Mouse (Mus musculus) induced T-regulatory cell, adult 2 months (primary cell): ENCODE data around the gene Plekhg3.

Experiments
- DNase-seq: peaks from one replicate; pipeline ENCODE4 v3.0.0-alpha.2; 2012; ENCODE audit warnings: low read depth

Plekhg3 gene

DNA sequence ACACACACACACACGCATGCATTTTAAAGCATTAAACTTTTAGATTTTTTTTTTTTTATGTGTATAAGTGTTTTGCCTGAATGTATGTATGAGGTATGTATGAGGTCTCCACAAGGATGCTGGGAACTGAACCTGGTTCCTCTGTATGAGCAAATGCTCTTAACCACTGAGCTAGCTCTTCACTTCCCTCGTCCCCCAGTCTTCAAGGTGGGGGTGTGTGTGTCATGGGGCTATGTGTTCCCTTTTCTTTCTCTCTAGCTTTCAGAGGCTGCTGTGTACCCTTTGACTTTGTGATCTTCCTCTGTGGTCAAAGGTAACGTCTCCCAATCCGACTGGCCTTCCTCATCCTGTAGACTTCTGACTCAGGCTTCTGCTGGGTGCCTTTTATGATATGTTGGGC, 22.3 kb downstream of the Plekhg3 start:
- no peak for DNase-seq

DNA sequence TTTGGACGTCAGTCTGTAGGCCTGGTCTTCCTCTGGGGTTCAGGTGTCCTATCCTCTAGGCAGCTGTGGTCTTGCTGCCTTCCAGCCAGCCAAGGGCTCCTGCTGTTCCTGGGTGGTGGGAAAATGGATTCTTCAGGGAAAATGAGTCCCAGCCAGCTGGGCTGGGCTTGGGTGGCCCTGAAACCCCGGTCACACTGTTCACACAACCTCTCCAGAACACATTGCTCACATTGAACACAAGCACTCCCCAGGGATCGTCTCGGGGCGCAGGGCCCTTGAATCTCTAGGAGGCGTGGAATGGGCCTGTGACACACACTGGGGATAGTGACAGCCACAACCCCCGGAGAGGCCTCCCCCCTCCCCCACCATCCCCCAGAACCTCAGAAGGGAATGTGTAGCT, 23.2 kb downstream of the Plekhg3 start:
- DNase-seq = no peak

DNA sequence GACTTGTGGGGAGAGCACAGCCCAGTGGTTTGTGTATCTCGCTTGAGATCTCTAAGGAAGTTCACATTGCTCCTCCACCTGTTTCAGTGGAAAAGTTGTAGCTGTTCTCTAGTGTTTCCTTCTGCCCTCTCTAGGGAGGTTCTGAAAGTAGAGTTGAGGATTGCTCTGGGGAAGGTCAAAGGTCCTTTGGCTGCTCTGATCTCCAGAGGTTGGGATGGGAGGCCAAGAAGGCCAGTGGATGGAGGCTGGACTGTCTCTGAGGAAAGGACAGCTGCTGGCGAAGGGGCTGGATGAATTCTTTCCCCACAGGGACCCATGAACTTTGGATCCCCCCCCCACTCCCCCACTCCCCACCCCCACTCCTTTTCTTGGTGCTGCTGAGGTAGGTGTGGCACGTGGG, 23.7 kb downstream of the Plekhg3 start:
- DNase-seq = no peak

DNA sequence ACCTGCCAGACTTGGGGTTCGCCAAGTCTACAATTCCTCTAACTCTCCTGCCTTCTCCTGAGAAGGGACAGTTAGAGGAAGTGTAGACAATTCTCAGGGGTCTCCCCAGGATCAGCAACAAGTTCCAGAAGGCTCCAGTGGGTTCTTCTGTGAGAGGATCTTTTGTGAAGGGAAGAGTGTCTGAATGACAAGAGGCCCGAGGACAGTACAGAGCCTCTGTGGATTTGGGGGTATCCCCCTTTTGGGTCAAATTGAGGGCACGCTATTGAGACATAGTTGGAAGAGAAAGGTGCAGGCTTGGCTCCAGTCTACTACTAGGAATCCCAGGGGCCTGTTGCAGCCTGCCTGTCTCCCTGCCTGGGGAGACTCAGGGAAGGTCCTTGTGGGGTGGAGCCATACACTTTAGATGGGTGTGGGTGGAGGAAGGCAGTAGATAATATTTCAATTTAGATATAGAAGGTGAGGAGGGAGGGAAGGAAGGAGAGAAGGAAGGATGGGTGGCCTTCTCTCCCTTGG, 24.2 kb downstream of the Plekhg3 start:
- no peak for DNase-seq

DNA sequence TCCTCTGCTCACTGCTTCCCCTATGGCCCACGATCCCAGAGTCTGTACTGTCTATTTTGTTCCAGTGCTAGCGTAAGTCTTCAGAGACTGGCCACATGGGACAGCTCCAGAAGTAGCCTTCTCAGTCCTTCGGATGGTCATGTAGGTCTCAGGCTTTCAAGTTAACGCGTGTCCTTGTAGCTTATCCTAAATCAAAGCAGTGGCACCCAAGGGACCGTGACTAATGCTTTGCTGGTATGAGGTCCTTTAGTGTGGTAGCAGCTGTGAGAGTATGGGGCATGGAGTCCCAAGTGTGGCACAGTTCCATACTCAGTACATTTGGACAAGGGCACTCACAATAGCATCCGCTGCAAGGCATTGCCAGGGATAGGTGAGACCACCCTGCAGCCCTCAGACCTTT, 25.5 kb downstream of the Plekhg3 start:
- no peak for DNase-seq

DNA sequence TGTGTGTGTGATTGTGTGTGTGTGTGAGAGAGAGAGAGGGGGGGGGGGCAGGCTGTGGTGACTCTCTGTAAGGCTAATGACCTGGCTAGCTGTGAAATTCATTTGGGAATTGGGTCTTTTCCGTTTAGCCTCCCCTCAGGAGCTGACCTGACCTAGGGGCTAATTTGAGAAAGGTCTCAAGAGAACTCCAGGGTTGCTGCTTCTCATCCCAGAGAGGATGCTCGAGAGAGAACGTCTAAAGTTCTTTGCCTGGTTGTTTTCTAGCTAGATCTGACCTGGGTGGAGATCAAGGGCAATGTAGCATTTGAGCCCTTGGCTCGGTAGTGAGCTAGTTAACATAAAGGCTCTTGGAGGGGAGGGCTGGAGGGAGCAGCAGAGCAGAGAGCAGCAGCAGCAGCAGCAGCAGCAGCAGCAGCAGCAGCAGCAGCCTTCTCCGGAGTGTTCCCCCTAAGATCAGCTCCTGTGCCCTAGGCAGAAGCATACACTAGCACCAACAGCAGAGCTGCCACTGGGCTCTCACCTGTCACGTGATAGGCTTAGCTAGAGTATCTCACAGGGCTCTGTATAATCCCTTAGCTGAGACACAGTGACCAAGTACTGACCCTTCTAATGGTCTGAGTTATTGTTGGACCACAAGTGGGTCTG, 26.2 kb downstream of the Plekhg3 start:
- no peak for DNase-seq

DNA sequence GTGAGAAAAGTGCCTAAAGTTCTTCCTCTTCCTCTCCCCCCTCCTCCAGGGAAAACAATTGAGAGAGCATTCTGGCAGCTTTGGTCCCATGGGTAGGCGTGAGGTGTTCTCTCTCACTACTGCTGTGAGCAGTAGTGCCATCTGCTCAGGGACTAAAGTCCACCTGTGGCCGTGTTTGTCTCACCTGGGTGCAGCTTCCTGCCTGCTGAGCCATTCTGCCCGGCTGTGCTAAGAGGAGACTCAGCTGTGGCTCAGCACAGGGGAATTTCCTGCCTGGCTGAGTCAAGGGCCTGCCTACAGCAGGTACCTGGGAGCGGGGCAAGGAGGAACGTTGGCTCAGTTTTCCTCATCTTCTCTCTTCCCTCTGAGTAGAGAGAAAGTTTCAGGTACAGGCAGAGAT, 27.5 kb downstream of the Plekhg3 start:
- no peak for DNase-seq

DNA sequence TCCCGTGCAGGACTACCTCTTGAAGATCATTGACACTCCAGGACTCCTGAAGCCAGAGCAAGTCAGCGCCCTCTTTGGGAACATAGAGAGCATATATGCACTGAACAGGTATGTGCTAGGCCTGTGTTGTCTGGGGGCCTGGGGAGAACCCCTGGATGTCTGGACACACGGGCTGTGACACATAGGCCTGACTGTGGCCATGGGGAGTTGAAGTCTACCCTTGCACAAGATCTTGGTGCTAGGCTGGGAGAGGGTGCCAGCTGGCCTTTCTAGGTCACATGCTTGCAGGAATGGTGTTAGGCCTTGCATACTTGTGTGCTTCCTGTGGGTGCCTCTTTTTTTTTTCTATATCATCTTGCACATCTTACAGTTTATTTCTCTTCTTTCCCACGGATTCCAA, 31.5 kb downstream of the Plekhg3 start:
- DNase-seq = no peak

DNA sequence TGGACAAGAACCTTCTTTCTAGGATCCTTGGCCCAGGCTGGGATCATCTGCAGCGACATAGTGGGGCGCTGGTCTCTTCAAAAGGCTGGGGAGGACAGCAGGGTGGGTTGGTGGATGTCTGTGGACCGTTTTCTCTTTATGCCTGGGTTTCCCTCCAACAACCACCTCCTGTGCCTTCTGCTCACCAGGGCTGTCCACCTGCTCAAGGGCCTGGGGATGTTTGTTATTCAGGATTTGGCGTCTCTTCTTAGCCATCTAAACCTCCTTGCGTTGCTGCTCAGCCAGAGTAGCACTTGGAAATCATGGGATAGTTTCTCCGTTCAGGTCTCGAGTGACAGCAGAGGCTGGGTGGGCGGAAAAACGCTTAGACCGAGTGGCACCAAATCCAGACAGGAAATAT, 35.6 kb downstream of the Plekhg3 start:
- no peak for DNase-seq

DNA sequence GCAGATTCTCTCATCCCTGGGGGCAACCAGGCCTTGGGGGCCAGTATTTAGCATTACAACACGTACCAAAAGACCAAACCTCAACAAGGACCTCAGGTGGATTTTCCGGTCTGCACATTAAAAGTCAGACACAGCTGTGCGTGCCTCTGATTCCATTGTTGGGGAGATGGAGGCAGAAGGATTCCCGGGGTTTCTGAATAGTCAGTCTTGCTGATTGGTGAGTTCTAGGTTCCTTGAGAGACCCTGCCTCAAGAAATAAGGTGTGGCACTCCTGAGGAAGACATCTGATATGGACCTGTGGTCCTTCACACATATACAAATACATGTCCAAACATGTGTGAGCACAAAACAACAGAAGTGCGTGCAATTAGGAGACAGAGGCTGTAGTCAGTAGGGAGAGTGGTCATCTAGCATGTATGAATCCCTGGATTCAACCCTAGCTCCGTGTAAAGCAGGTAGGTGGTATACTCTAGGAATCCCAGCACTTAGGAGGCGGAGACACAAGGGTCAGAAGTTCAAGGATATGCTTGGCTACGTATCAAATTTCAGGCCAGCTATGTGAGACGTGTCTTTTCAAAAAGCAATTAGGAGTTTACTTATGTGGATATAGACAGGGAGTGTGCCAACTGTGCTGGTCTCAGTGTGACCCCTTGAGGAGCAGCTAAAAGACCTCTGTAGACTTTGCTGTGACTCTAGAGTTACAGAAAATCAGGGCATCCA, 39.7 kb downstream of the Plekhg3 start:
- no peak for DNase-seq

DNA sequence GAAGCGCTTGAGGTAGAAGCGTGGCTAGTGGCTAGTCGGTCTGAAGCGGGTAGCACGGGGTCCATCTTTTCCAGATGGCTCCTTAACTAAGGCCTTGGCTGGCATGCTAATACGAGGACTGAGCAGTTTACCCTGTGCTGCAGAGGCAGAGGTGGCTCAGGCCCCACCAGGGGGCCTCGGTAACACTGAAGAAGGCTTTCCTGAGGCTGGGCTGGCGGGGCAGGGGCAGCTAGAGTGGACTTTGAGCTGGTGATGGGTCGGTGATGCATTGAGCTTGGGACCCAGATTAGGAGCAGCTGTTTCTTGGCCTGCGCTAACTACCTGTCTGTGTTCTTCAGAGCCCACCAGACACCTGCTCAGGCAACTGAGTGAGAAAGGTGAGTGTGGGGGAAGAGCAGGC, 40.6 kb downstream of the Plekhg3 start:
- no peak for DNase-seq

DNA sequence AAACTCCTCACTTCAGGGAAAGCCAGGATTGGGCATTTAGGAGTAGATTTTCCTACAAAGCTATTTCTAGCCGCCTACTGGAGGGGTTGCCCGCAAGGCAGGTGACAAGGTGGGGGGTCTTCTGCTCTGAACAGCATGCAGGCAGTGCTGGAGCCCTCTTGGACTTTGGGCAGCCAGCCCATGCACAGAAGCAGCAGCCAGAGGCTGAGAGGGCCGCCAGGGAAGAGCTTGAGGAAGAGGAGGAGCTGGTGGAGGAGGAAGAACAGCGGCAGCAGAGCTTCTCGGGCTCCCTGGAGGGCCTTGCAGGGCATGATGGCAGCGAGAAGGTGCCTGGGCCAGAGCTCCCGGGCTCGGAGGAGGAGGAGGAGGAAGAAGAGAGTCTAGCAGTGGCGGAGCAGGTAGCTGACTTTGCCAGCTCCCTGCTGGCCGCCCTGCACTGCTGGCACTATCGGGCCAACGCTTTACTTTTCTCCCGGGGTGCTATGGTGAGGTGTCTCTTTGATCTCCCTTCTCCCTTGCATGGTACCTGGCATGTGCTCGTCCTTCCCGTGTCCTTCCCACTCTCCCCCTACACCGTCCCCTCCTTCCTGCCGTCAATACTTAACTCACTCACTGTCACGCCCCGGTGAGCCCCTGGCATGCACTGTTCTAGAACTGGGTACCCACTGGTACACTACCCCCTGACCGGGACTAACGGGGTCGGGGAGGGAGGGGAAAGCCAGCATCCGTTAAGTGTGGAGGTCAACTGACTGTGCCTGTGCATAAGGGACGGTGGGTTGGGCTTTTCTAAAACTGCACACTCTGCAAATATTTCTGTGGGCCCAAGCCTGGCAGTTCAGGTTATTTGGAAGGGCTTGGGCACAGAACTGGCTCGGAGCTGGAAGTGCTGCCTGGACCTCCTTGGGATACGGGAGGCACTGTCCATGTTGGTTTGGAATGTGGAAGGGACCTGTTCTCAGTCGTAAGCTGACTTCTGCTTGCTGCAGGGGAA, 41.9 kb downstream of the Plekhg3 start:
- no peak for DNase-seq

DNA sequence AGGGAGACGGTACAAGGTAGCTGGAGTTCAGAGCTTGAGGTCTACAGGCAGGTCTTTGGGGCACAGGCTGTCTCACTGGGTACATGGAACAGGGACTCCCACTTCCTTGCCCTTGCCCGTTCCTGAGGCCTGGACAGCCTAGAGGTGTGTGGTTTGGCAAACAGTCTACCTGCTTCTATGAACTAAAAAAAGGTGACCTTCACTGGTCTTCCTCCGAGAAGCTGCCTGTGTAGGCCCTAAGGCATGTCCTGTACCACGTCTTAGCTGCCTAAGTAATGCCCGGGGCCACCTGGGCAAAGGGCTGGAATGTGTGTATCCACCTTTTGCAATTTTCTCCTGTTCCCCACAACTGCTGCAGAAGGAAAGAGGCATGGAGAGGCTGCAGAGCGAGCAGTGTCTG, 42.7 kb downstream of the Plekhg3 start:
- DNase-seq = no peak

DNA sequence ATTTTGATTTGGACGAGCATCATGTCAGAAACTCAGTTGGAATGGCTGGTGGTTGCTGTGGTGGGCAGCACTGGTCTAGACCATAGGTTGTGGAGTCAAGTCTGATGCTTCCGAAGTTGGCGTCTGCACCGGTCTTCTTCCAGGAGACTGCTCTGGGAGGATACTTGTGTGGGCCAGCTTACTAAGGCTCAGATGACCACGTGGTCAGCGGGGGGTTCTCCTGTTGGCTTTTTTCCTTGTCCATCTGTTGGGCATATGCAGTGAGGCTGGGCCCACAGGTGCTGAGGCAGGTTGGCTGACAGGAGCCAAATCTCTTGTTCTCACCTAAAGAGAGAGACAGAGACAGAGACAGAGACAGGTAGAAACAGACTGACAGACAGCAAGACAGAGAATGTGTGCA, 44.1 kb downstream of the Plekhg3 start:
- DNase-seq = no peak

DNA sequence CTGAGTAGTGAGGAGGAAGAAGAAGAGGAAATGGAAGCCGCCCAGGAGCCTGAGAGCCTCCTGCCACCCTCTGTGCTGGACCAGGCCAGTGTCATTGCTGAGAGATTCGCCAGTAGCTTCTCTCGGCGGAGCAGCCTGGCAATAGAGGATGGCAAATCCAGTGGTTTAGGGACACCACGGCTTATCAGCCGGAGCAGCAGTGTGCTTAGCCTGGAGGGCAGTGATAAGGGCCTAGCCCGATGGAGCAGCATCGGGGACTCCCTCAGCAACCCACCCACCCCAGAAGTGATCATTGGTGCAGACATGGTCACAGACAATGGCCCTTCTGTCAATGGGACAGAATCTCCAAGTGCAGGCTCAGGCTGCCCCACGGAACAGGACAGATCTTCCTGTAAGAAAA, 45.4 kb downstream of the Plekhg3 start:
- no peak for DNase-seq

DNA sequence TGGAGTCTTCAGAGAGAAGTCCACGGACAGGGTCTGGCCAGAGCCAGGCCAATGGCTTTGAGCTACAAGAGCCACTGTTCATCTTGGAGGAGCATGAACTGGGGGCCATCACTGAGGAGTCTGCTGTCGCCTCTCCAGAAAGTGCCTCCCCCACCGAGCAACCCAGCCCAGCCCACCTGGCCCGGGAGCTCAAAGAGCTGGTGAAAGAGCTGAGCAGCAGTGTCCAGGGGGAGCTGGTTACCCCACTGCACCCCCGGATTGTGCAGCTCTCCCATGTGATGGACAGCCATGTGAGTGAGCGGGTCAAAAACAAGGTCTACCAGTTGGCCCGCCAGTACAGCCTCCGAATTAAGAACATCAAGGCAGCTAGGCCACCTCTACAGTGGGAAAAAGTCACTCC, 46.1 kb downstream of the Plekhg3 start:
- no peak for DNase-seq

DNA sequence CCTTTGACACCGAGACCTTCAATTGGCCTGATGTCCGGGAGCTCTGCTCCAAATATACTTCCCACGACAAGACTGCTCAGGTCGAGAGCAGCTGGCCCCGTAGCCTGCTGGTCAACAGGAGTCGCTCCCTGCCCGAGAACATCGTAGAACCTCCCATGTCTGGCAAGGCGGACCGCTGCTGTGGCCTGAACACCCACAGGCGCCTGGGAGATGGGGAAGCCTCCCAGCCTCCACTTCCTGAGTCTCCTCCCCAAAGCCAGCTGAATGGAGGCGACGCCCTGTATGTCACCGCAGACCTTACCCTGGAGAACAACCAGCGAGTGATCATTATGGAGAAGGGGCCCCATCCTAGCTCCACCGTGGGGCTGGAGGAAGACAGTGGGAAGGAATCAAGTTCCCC, 47.2 kb downstream of the Plekhg3 start:
- no peak for DNase-seq

DNA sequence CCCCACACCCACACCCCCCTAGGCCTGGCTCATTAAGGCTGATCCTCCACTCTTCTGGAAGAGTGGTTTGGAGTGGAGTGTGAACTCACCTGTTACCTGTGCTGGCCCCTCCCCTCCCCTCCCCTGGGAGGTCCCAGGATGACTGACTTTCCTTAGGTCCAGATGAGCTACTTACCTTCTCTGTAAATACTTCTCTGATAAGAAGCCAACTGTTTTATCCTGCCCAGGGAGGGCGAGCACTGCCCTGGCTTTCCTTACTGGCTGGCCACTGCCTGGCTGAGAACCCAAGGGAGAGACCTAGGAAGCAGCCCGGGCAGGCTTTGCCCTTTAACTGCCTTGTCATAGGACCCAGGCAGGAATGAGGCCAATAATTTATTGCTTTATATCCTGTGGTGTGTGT, 47.8 kb downstream of the Plekhg3 start:
- DNase-seq = no peak

DNA sequence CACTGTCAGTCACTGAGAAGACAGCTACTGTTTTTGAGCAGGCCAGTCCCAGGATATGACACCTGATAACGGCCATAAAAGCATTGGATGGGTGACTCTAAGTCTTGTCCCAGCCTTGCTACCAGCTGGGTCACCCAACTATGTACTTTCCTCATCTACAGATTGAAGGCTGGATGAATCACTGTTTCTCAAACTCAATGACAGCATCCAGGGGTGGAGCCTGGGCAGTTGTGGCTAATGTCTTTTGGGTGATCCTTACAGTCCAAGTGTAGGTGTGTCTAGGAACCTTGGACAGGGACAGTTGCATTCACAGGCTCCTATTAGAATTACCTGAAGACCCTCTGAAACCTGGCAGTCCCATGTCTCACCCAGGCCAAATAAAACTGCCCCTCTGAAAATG, 49.1 kb downstream of the Plekhg3 start:
- no peak for DNase-seq

DNA sequence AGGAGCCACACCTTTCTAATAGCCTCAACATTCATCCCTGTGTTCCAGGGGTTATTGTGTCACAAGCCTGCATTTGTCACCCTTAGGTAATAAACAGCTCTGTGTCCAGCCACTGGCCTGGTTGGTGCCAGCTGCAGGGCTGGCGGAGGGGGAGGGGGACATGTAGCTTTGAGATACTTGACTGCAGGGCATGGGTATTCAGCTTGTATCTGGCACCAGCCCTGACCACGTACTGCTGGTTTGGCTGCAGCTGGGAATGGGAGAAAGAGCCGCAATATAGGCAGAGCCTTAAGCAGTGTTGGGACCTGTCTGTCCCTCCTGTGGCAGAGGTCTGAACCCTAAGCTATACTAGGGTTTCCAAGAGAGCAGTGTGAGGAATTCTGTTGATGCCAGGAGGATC, 51.4 kb downstream of the Plekhg3 start:
- no peak for DNase-seq

DNA sequence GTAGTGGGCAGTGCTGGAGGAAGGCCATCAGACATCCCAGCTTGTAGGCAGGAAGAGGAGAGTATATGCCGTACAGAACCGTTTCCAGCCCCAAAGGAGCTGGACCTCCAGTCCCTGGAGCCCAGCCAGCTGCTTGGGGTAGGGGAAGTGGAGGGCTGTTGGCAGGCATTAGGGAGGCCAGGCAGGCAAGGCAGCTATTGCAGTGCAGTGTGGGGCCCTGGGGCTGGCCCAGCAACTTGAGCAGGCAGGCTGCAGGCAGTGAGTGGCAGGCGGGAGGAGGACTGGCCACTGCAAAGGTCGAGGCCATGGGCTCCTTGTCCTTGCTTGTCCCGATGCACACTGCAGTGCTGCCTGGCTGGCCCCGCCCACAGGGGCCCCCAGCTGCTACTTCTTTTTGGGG, 52.1 kb downstream of the Plekhg3 start:
- DNase-seq = no peak

DNA sequence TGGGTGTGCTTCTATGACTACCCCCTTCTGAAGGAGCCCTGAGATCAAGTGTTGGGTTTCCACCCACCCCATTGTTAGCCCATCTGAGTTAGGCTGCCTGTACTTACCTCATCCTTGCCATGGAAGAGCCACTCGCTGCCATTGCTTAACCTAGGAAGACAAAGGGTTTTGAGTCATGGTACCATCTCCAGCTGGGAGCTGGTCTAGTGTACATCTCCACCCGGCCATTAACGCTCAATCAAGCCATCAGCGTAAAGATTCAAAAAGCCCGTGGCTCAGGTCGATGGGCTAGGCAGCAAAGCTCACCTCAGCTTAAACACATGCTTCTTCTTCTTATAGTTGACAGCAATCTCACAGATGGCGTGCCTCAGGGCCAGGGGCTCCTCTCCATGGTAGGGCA, 52.8 kb downstream of the Plekhg3 start:
- DNase-seq = no peak

DNA sequence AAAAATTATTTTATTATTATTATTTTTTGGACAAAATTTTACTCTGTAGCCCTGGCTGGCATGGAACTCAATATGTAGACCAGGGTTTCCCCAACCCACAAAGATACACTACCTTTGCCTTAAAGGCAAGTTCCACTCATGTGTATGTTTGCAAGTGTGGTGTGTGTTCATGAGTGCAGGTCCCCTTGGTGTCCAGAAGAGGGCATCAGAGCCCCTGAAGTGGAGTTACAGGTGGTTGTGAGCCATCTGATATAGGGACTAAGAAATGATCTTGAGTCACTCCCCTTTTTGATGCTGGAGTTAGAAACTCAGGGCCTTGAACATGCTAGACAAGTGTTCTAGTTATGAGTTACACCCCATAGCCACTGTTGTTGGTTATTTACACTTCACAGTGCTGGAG, 54.3 kb downstream of the Plekhg3 start:
- peak; percentile 22 for DNase-seq
